In genomic region chr13:94447003-94447402, GRCm38 (mm10) we compare ENCODE assay signal across 29 mouse cellular contexts.
DNase-seq lines count a peak whose midpoint lies in the region; ATAC-seq and TF ChIP-seq lines count a peak whose summit lies in the region.
"Had no signal": no experiment of that assay in that cellular context is flagged by ENCODE, and none has a peak within 500 bp of the region (broad histone marks: within the 10 kb centered on the region; RNA-seq: fewer than 3 reads in every experiment).

No protein-coding gene starts in this region.

- H3K36me3 ChIP-seq in intestine, embryonic 14.5 days (ENCODE audit: control insufficient read depth, insufficient read depth, low read length): peaks cover 19% of the 10 kb centered on the region; the same call in 1 of the 2 replicates
- peaks cover 32% of the 10 kb centered on the region; the same call in 1 of the 2 replicates for H3K36me3 ChIP-seq in intestine, postnatal 0 days (ENCODE audit: control insufficient read depth, insufficient read depth)
- peaks cover 8% of the 10 kb centered on the region for H3K36me3 ChIP-seq in neural tube, embryonic 15.5 days

- DNase-seq in embryo, embryonic 10 days (ENCODE audit: low spot score): peak; percentile 20
- DNase-seq in embryo, embryonic 11 days: no peak
- peak; percentile 40 for DNase-seq in intestine, embryonic 14.5 days (ENCODE audit: low spot score)
- DNase-seq in neural tube, embryonic 10.5 days (ENCODE audit: extremely low spot score, low spot score): peak; percentile 11
- peak; percentile 49 for DNase-seq in yolk sac, embryonic 10.5 days (ENCODE audit: low spot score)
- no peak for DNase-seq in lung, adult 2 months
- DNase-seq: adrenal gland, adult 8-10 months; adrenal gland, postnatal 14 days; B cell, adult 2 months; cerebellum, adult 11 months; cerebellum, adult 18-20 months; cerebellum, adult 8-10 months; cerebellum, adult 9-11 months; cerebellum, postnatal 14 days; cerebellum, postnatal 36 days had no signal

- H3K4me2 ChIP-seq in intestine, embryonic 14.5 days (ENCODE audit: low read length): no peak overlapping the region
- no peak overlapping the region for H3K4me2 ChIP-seq in intestine, postnatal 0 days (replicated peaks; ENCODE audit: low read depth)
- H3K4me2 ChIP-seq in neural tube, embryonic 15.5 days: no peak overlapping the region
- H3K4me2 ChIP-seq: embryonic facial prominence, embryonic 13.5 days; embryonic facial prominence, embryonic 15.5 days; forebrain, embryonic 12.5 days had no signal

- TF ChIP-seq CTCF in intestine, postnatal 0 days (IDR thresholded peaks at IDR 0.05; ENCODE audit: low read depth): no peak
- TF ChIP-seq CTCF in lung, adult 2 months (IDR thresholded peaks at IDR 0.05; ENCODE audit: insufficient read depth, low read length): no peak

- H3K4me3 ChIP-seq in intestine, embryonic 14.5 days (ENCODE audit: low read depth, low read length): no peak overlapping the region
- H3K4me3 ChIP-seq in intestine, postnatal 0 days (ENCODE audit: low read depth, low read length): no peak overlapping the region
- no peak overlapping the region for H3K4me3 ChIP-seq in neural tube, embryonic 15.5 days (replicated peaks)
- no peak overlapping the region for H3K4me3 ChIP-seq in lung, adult 2 months (replicated peaks; ENCODE audit: extremely low read depth, low read depth, low read length)
- H3K4me3 ChIP-seq: embryonic facial prominence, embryonic 13.5 days; embryonic facial prominence, embryonic 15.5 days; erythroblast, embryonic 14.5 days; forebrain, embryonic 10.5 days; forebrain, embryonic 12.5 days had no signal

- ATAC-seq in intestine, embryonic 14.5 days (replicated peaks; ENCODE audit: low FRiP score, low TSS enrichment, low read depth): no peak
- ATAC-seq in intestine, postnatal 0 days: no peak
- ATAC-seq in neural tube, embryonic 15.5 days (ENCODE audit: low FRiP score): no peak
- ATAC-seq: activated CD4-positive, CD25-positive, alpha-beta regulatory T cell, adult 4 months; CD4-positive, CD25-positive, alpha-beta regulatory T cell, adult 4 months; forebrain, embryonic 14.5 days; forebrain, embryonic 16.5 days; Patski had no signal

- WGBS in intestine, embryonic 14.5 days: 17% methylated on average over 4 of the region's 4 CpGs
- 16% methylated on average over 4 of the region's 4 CpGs for WGBS in intestine, postnatal 0 days
- WGBS in neural tube, embryonic 15.5 days: 73% methylated on average over 4 of the region's 4 CpGs
- 39% methylated on average over 4 of the region's 4 CpGs for WGBS in lung, adult 2 months

- no peaks in the 10 kb centered on the region for H3K27me3 ChIP-seq in intestine, embryonic 14.5 days (replicated peaks; ENCODE audit: control insufficient read depth, insufficient read depth, low read length)
- no peaks in the 10 kb centered on the region for H3K27me3 ChIP-seq in intestine, postnatal 0 days (replicated peaks; ENCODE audit: control insufficient read depth, insufficient read depth, low read length)
- H3K27me3 ChIP-seq in neural tube, embryonic 15.5 days (replicated peaks): no peaks in the 10 kb centered on the region
- H3K27me3 ChIP-seq: CH12.LX; embryonic facial prominence, embryonic 13.5 days; embryonic facial prominence, embryonic 15.5 days; forebrain, embryonic 12.5 days; Patski had no signal

- H3K4me1 ChIP-seq in intestine, embryonic 14.5 days (replicated peaks; ENCODE audit: control insufficient read depth, insufficient read depth, low read length): peaks cover 3% of the 10 kb centered on the region; the same call in 1 of the 2 replicates
- 0 out of 2 replicates have a peak, but pooled peaks cover 3% of the 10 kb centered on the region for H3K4me1 ChIP-seq in intestine, postnatal 0 days (replicated peaks; ENCODE audit: control insufficient read depth, insufficient read depth, low read length)
- no peaks in the 10 kb centered on the region for H3K4me1 ChIP-seq in neural tube, embryonic 15.5 days
- H3K4me1 ChIP-seq in lung, adult 2 months (ENCODE audit: control insufficient read depth, insufficient read depth, low read length): no peaks in the 10 kb centered on the region
- H3K4me1 ChIP-seq: embryonic facial prominence, embryonic 13.5 days; embryonic facial prominence, embryonic 15.5 days; forebrain, embryonic 10.5 days; forebrain, embryonic 12.5 days had no signal

- H3K27ac ChIP-seq in intestine, embryonic 14.5 days (ENCODE audit: low read depth): no peak overlapping the region
- H3K27ac ChIP-seq in intestine, postnatal 0 days (ENCODE audit: low read depth, low read length): no peak overlapping the region
- H3K27ac ChIP-seq in neural tube, embryonic 15.5 days (replicated peaks): no peak overlapping the region
- H3K27ac ChIP-seq: embryonic facial prominence, embryonic 13.5 days; embryonic facial prominence, embryonic 15.5 days; forebrain, embryonic 10.5 days; forebrain, embryonic 12.5 days had no signal

- H3K9me3 ChIP-seq in intestine, embryonic 14.5 days (ENCODE audit: control insufficient read depth, low read length): no peaks in the 10 kb centered on the region
- no peaks in the 10 kb centered on the region for H3K9me3 ChIP-seq in intestine, postnatal 0 days (ENCODE audit: control insufficient read depth)
- H3K9me3 ChIP-seq in neural tube, embryonic 15.5 days (replicated peaks): no peaks in the 10 kb centered on the region
- H3K9me3 ChIP-seq: embryonic facial prominence, embryonic 13.5 days; embryonic facial prominence, embryonic 15.5 days; forebrain, embryonic 10.5 days; forebrain, embryonic 12.5 days; G1E had no signal

- no peak overlapping the region for H3K9ac ChIP-seq in intestine, embryonic 14.5 days (ENCODE audit: low read length)
- no peak overlapping the region for H3K9ac ChIP-seq in intestine, postnatal 0 days (ENCODE audit: low read depth, low read length)
- no peak overlapping the region for H3K9ac ChIP-seq in neural tube, embryonic 15.5 days (replicated peaks)
- H3K9ac ChIP-seq: embryonic facial prominence, embryonic 13.5 days; embryonic facial prominence, embryonic 15.5 days; forebrain, embryonic 12.5 days had no signal

- no peak for TF ChIP-seq POLR2A in lung, adult 2 months (IDR thresholded peaks at IDR 0.05; ENCODE audit: borderline replicate concordance, extremely low read depth, low read depth, low read length)

Comparison
In these comparisons a context has a peak if more than half of its experiments do, and no peak if none do; other contexts are left out.
1. DNase-seq: peak in embryo, embryonic 10 days (single experiment), intestine, embryonic 14.5 days (single experiment), neural tube, embryonic 10.5 days (single experiment) and yolk sac, embryonic 10.5 days (single experiment); none in embryo, embryonic 11 days (single experiment) and lung, adult 2 months (single experiment).